Mouse (Mus musculus): ENCODE measurements around the gene Hmcn1. TPM values are rescaled to one million over a fixed set of nuclear protein-coding genes. Genes with fewer than 3 reads are reported as not detected.

Gene Hmcn1
- polyA plus RNA-seq (2014; fragmentation: Nextera tagmentation; extraction: Ambion mirVana), result 9.7 and 13.5 TPM in 2 replicates

- ATAC-seq (ENCODE audit: low FRiP score) (peak; percentile 93), DNase-seq (ENCODE audit: low spot score) (peak; percentile 77)
- Histone ChIP-seq H3K9ac (ENCODE audit: low read depth, low read length) (peak within 1 kb of the TSS; percentile 56), H3K4me1 (replicated peaks; ENCODE audit: control insufficient read depth, insufficient read depth, low read length) (0 out of 2 replicates have a peak, but pooled peaks cover 2% of the 10 kb centered on the region), H3K27me3 (ENCODE audit: control insufficient read depth, insufficient read depth, low read length) (no peaks in the 10 kb centered on the region; the same call in 1 of the 2 replicates), H3K4me2 (replicated peaks; ENCODE audit: low read depth, low read length) (peak within 1 kb of the TSS; percentile 80), H3K9me3 (ENCODE audit: control insufficient read depth, low read length) (no peaks in the 10 kb centered on the region), H3K36me3 (ENCODE audit: control insufficient read depth, insufficient read depth, low read length) (no peaks in the 10 kb centered on the region), H3K4me3 (ENCODE audit: low read depth, low read length) (peak within 1 kb of the TSS; percentile 41), H3K27ac (ENCODE audit: low read depth, low read length) (no peak within 1 kb of the TSS; the same call in 1 of the 2 replicates)
- under 1% methylated on average over 38 of the region's 38 CpGs for WGBS
Measured at GRCm38 (mm10) chr1:150993162-150994064, at the start of gene Hmcn1. Gene Hmcn1, minus strand, starts transcription at chr1:150993435.

- Histone ChIP-seq H3K4me3 (ENCODE audit: low read depth, low read length) (no peak overlapping the region), H3K36me3 (ENCODE audit: control insufficient read depth, insufficient read depth, low read length) (no peaks in the 10 kb centered on the region), H3K4me2 (replicated peaks; ENCODE audit: low read depth, low read length) (no peak overlapping the region), H3K9me3 (ENCODE audit: control insufficient read depth, low read length) (no peaks in the 10 kb centered on the region), H3K9ac (ENCODE audit: low read depth, low read length) (no peak overlapping the region), H3K27ac (ENCODE audit: low read depth, low read length) (no peak overlapping the region), H3K4me1 (replicated peaks; ENCODE audit: control insufficient read depth, insufficient read depth, low read length) (no peaks in the 10 kb centered on the region), H3K27me3 (ENCODE audit: control insufficient read depth, insufficient read depth, low read length) (no peaks in the 10 kb centered on the region)
- ATAC-seq (ENCODE audit: low FRiP score) (peak; percentile 33; the same call in 1 of the 2 replicates), DNase-seq (ENCODE audit: low spot score) (no peak)
- 42% methylated on average over 18 of the region's 18 CpGs for WGBS
Measured at GRCm38 (mm10) chr1:151040945-151041649, 47.9 kb upstream of the Hmcn1 start.

- Histone ChIP-seq H3K4me1 (replicated peaks; ENCODE audit: control insufficient read depth, insufficient read depth, low read length) (no peaks in the 10 kb centered on the region), H3K4me2 (replicated peaks; ENCODE audit: low read depth, low read length) (no peak overlapping the region), H3K36me3 (ENCODE audit: control insufficient read depth, insufficient read depth, low read length) (no peaks in the 10 kb centered on the region), H3K27ac (ENCODE audit: low read depth, low read length) (no peak overlapping the region), H3K9ac (ENCODE audit: low read depth, low read length) (no peak overlapping the region), H3K9me3 (ENCODE audit: control insufficient read depth, low read length) (no peaks in the 10 kb centered on the region), H3K27me3 (ENCODE audit: control insufficient read depth, insufficient read depth, low read length) (no peaks in the 10 kb centered on the region), H3K4me3 (ENCODE audit: low read depth, low read length) (no peak overlapping the region)
- DNase-seq (ENCODE audit: low spot score) (no peak), ATAC-seq (ENCODE audit: low FRiP score) (no peak)
- WGBS, result 70% methylated on average over 7 of the region's 7 CpGs
Measured at GRCm38 (mm10) chr1:151040290-151040689, 47.1 kb upstream of the Hmcn1 start.

- H3K27me3 ChIP-seq (ENCODE audit: control insufficient read depth, insufficient read depth, low read length), result no peaks in the 10 kb centered on the region
- WGBS, result 82% methylated on average over 4 of the region's 4 CpGs
- H3K9ac ChIP-seq (ENCODE audit: low read depth, low read length), result no peak overlapping the region
- no peak for DNase-seq (ENCODE audit: low spot score)
- no peaks in the 10 kb centered on the region for H3K36me3 ChIP-seq (ENCODE audit: control insufficient read depth, insufficient read depth, low read length)
- H3K27ac ChIP-seq (ENCODE audit: low read depth, low read length), result no peak overlapping the region
- no peaks in the 10 kb centered on the region for H3K4me1 ChIP-seq (replicated peaks; ENCODE audit: control insufficient read depth, insufficient read depth, low read length)
- no peak overlapping the region for H3K4me3 ChIP-seq (ENCODE audit: low read depth, low read length)
- H3K9me3 ChIP-seq (ENCODE audit: control insufficient read depth, low read length), result no peaks in the 10 kb centered on the region
- no peak overlapping the region for H3K4me2 ChIP-seq (replicated peaks; ENCODE audit: low read depth, low read length)
- ATAC-seq (ENCODE audit: low FRiP score), result no peak
Measured at GRCm38 (mm10) chr1:151039189-151039588, 46.0 kb upstream of the Hmcn1 start.

GRCm38 (mm10) chr1:151038566-151038965 is 45.3 kb upstream of the Hmcn1 start:
- Histone ChIP-seq H3K9ac (ENCODE audit: low read depth, low read length) (no peak overlapping the region), H3K4me3 (ENCODE audit: low read depth, low read length) (no peak overlapping the region), H3K27ac (ENCODE audit: low read depth, low read length) (no peak overlapping the region), H3K9me3 (ENCODE audit: control insufficient read depth, low read length) (no peaks in the 10 kb centered on the region), H3K36me3 (ENCODE audit: control insufficient read depth, insufficient read depth, low read length) (no peaks in the 10 kb centered on the region), H3K27me3 (ENCODE audit: control insufficient read depth, insufficient read depth, low read length) (no peaks in the 10 kb centered on the region), H3K4me2 (replicated peaks; ENCODE audit: low read depth, low read length) (no peak overlapping the region), H3K4me1 (replicated peaks; ENCODE audit: control insufficient read depth, insufficient read depth, low read length) (no peaks in the 10 kb centered on the region)
- WGBS, result 43% methylated on average over 8 of the region's 8 CpGs
- DNase-seq (ENCODE audit: low spot score) (no peak), ATAC-seq (ENCODE audit: low FRiP score) (peak; percentile 50; the same call in 1 of the 2 replicates)

- Histone ChIP-seq H3K27ac (ENCODE audit: low read depth, low read length) (no peak overlapping the region), H3K4me1 (replicated peaks; ENCODE audit: control insufficient read depth, insufficient read depth, low read length) (no peaks in the 10 kb centered on the region)
- WGBS, result 85% methylated on average over 15 of the region's 15 CpGs
Measured at GRCm38 (mm10) chr1:151036405-151036985, 43.3 kb upstream of the Hmcn1 start.

GRCm38 (mm10) chr1:151035766-151036165 is 42.5 kb upstream of the Hmcn1 start:
- ATAC-seq (ENCODE audit: low FRiP score) (no peak), DNase-seq (ENCODE audit: low spot score) (no peak)
- H3K36me3 ChIP-seq (ENCODE audit: control insufficient read depth, insufficient read depth, low read length), result no peaks in the 10 kb centered on the region
- WGBS, result 80% methylated on average over 3 of the region's 3 CpGs
- H3K27ac ChIP-seq (ENCODE audit: low read depth, low read length), result no peak overlapping the region
- no peaks in the 10 kb centered on the region for H3K4me1 ChIP-seq (replicated peaks; ENCODE audit: control insufficient read depth, insufficient read depth, low read length)
- no peak overlapping the region for H3K4me2 ChIP-seq (replicated peaks; ENCODE audit: low read depth, low read length)
- H3K9me3 ChIP-seq (ENCODE audit: control insufficient read depth, low read length), result no peaks in the 10 kb centered on the region
- no peak overlapping the region for H3K9ac ChIP-seq (ENCODE audit: low read depth, low read length)
- no peaks in the 10 kb centered on the region for H3K27me3 ChIP-seq (ENCODE audit: control insufficient read depth, insufficient read depth, low read length)
- H3K4me3 ChIP-seq (ENCODE audit: low read depth, low read length), result no peak overlapping the region

More at GRCm38 (mm10) chr1:151036405-151036985, 43.3 kb upstream of the Hmcn1 start:
- Histone ChIP-seq H3K27me3 (ENCODE audit: control insufficient read depth, insufficient read depth, low read length) (no peaks in the 10 kb centered on the region), H3K36me3 (ENCODE audit: control insufficient read depth, insufficient read depth, low read length) (no peaks in the 10 kb centered on the region), H3K9ac (ENCODE audit: low read depth, low read length) (no peak overlapping the region), H3K9me3 (ENCODE audit: control insufficient read depth, low read length) (no peaks in the 10 kb centered on the region), H3K4me2 (replicated peaks; ENCODE audit: low read depth, low read length) (no peak overlapping the region), H3K4me3 (ENCODE audit: low read depth, low read length) (no peak overlapping the region)
- DNase-seq (ENCODE audit: low spot score) (no peak), ATAC-seq (ENCODE audit: low FRiP score) (no peak)

GRCm38 (mm10) chr1:151034993-151035592 is 41.9 kb upstream of the Hmcn1 start:
- 6% methylated on average over 5 of the region's 5 CpGs for WGBS

More at GRCm38 (mm10) chr1:151034993-151035592, 41.9 kb upstream of the Hmcn1 start:
- ATAC-seq (ENCODE audit: low FRiP score) (peak; percentile 71; the same call in 1 of the 2 replicates), DNase-seq (ENCODE audit: low spot score) (peak; percentile 84)
- H3K27me3 ChIP-seq (ENCODE audit: control insufficient read depth, insufficient read depth, low read length), result no peaks in the 10 kb centered on the region
- no peak overlapping the region for H3K27ac ChIP-seq (ENCODE audit: low read depth, low read length)
- no peaks in the 10 kb centered on the region for H3K4me1 ChIP-seq (replicated peaks; ENCODE audit: control insufficient read depth, insufficient read depth, low read length)
- no peak overlapping the region for H3K9ac ChIP-seq (ENCODE audit: low read depth, low read length)
- H3K9me3 ChIP-seq (ENCODE audit: control insufficient read depth, low read length), result no peaks in the 10 kb centered on the region
- no peak overlapping the region for H3K4me2 ChIP-seq (replicated peaks; ENCODE audit: low read depth, low read length)
- no peak overlapping the region for H3K4me3 ChIP-seq (ENCODE audit: low read depth, low read length)
- no peaks in the 10 kb centered on the region for H3K36me3 ChIP-seq (ENCODE audit: control insufficient read depth, insufficient read depth, low read length)
